Mouse (Mus musculus): ENCODE results near the gene Pdlim4. TPM values are rescaled to one million over a fixed set of nuclear protein-coding genes. Genes with fewer than 3 reads are reported as not detected.
"Not testable (repeated sequence)": the region's sequence is repeated elsewhere in the genome, so short reads cannot be mapped to it uniquely, and the experiment has no call there.

Pdlim4 gene
- total RNA-seq, 2 experiments from 2014 or later: not detected

DNA sequence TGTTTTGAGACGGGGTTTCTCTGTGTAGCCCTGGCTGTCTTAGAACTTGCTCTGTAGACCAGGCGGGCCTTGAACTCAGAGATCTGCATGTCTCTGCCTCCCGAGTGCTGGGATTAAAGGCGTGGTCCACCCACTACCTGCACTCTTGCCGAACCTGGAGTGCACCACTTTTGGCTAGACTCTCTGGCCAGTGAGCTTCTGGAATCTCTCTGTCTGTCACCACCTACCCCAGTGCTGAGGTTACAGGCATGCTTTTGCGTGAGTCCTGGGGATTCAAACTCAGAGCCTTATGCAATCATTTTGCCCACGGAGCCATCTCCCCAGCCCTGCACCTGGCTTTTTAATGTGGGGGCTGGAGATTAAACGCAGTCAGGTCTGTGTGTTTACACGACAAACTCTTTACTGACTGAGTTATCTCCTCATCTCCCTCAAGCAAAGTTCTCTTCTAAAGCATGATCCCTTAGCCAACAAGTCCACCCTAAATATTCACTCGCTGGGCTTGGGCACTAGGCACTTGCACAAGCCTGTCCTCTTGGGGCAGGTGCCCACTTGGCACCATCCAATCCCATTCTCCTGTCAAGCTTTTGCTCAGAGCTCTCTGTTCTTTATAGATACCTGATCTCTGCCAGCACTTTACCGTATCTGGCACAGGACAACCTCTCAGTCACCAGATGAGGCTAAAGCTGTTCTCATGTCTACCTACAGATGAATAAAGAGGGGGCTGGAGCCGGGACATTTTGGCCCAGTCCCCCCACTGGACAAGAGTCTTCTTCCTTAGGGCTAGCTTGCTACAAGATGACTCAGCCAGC lies 3.5 kb downstream of the Pdlim4 start:
- no peak for ATAC-seq (replicated peaks; ENCODE audit: low FRiP score, low TSS enrichment, poor library complexity, severe bottlenecking)

DNA sequence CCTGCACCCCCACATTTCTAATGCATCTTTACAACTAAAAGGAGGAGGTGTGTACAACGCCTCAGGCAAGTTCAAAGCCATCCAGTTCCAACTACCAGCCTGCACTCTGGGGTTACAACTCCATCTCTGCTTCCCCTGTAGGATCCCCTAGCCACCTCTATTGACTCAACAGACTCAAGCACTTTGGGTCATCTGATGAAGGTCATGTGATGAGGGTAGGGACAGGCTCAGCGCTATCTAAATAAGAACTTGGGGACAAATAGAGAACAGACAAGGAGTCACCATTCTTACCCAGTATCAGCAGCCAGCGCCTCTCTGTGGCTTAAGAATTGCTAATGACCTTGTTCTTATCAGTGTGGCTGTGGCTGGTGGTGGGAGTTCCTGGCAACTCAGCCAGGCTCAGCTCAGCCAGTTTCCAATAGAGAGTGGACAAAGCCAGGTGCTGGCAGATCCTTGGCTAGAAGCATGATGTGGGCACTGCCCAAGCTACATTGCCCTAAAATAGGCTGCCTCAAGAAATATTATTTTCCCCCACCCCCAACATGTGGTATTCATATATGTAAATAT lies 4.3 kb downstream of the Pdlim4 start:
- no peak for ATAC-seq (replicated peaks; ENCODE audit: low FRiP score, low TSS enrichment, poor library complexity, severe bottlenecking)

DNA sequence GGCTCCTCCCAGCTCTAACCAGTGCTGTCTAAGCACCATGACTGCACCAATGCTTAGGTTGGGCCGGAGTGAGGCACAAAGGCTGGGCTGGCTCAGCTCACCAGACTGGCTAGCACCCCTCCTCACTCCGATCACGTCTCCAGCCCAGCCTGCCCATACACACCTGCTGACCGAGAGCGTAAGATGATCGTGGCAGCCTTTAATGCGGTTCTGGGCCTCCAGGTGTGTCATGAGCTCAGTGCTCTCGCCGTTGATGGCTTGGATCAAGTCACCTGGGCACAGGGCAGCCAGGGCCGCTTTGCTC lies 5.4 kb downstream of the Pdlim4 start:
- ATAC-seq (replicated peaks; ENCODE audit: low FRiP score, low TSS enrichment, poor library complexity, severe bottlenecking): no peak

DNA sequence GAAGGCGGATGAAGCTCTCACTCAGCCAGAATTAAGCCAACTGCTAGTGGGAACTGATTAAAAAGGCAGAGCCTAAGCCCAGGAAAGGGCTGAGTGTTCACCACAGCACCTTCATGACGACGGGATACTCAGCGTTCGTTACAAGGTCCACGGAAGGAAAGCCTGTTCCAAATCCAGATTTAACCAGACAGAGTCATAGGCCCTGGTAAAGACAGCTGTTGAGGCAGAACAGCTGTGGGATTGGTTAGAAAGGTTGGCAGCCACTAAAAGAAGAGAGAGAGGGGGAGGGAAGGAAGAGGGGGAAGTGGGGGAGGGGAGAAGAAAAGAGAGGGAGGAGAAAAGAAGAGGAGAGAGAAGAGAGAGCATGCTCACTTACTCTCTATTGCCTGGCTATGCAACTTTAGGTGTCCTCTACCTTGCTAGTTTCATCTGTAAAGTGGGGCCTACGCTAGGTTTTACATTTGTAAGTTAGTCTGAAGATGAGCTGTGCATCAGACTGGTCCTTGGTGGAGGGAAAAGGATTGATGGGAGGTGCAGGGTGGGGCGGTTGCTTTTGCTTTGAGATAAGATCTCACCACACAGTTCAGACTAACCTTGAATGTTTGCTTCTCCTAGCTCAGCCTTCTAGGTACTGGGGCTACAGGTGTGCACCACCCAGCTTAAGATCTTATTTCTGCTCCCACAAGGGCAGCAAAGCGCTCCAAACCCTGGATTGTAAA lies 5.9 kb downstream of the Pdlim4 start:
- no peak for ATAC-seq (replicated peaks; ENCODE audit: low FRiP score, low TSS enrichment, poor library complexity, severe bottlenecking)

DNA sequence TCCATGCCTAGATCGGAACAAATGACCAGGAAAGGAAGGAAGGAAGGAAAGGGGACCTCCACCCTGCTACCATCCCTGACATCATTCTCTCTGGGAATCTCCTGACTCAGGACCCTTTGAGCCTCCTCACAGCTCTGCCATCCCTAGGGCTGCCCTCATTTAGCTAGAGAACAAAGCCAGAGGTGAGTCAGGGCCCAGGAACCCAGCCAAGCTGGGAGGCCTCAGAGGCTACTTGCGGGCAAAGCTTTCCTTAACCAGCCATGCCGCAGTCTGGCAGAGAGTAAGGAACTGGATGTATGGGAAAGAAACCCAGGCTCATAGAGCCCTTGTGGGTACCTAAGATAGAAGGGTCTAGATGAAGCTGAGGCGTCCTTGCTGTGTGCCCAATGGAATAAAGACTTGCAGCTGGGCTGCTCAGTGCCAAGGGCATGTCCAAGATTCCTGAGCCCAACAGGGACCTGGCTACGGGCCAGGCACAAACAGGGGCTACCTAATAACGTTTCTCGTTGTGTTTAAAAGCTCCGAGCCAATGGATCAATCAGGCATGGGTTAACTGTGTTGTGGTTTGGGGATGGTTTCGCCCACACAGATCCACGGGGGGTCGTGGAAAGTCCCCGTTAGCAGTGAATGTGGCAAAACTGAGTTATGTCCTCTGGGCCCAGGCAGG lies 6.6 kb downstream of the Pdlim4 start:
- no peak for ATAC-seq (replicated peaks; ENCODE audit: low FRiP score, low TSS enrichment, poor library complexity, severe bottlenecking)

DNA sequence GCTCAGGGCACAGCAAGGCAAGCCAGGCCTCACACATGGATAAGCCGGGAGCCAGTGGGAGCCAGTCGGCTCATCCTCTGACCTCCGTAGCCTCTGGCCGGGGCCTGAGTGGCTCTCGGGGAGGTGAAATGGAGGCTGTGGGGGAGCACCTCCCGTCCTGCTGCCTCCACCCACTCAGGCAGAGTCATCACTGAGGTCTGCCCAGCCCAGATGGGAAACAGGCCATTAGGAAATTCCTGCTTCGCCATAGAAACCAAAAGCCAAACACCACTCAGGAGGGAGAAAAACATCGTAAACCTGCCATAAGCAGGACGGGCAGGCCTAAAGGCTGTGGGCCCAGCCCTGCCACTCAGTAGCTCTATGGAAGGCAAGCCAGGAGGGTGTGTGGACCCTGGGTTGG lies 8.5 kb downstream of the Pdlim4 start:
- ATAC-seq (replicated peaks; ENCODE audit: low FRiP score, low TSS enrichment, poor library complexity, severe bottlenecking): no peak

DNA sequence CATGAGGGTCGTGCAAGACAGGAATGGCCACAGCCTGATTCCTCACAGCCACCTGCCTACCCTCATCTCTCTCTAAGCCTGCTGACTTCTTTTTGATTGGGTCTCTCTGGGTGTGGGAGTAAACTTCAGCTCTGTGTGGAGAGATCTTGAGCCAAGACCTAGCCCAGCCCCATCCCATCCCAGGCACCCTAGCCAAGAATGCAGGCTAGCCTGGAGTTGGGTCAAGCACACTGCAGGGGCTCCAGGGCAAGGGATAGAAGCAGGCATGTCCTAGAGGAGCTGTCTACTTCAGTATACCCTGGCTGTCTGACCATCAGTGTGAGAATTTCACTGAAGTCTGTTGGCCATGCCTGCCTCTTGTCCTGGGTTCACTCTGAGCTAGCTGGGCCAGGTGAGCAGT lies 9.3 kb downstream of the Pdlim4 start:
- ATAC-seq (replicated peaks; ENCODE audit: low FRiP score, low TSS enrichment, poor library complexity, severe bottlenecking): no peak

DNA sequence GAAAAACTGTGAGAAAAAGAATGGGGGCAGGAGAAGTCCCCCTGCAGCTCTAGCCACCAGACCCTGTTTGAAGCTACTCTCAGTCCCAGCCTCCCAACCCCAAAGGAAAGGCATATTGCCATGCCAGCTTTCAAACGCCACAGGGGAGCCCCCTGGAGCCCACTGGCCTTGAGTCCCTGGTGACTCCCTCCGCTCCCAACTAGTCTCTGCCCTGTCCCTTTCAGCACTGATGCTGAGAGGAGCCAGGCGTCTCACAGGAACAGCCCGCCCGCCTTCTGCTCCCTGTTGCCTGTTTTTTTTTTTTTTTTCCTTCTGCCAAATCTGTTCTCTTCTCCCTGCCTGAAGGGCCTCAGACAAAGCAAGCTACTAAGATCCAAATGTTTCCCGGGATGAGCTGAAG lies 10.2 kb downstream of the Pdlim4 start:
- ATAC-seq (replicated peaks; ENCODE audit: low FRiP score, low TSS enrichment, poor library complexity, severe bottlenecking): no peak

DNA sequence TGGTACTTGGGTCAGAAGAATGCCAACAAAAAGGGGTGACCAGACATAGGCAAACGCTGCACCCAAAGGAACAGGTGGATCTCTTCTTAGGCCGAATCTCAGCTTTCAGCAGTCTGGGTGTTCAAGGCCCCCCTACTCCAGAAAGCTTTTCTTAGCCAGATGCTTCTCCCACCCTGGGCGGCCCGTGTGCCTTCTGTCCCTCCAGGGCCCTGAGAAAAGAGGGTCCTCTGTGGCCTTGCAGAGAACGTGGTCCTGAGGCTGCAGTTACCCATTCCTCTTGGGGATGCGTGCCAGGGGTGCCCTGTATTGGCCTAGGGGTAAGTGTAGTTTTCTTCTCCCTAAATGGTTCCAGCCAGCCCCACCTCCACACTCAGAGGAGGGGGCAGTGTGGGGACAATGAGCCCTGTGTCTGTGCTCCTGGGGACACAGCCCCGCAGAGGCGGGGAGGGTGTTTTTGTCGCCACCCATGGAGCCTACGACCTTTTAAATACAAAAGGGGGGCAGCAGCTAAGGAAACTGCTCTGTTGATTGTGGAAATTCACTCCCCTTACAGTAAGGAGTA lies 10.7 kb downstream of the Pdlim4 start:
- no peak for ATAC-seq (replicated peaks; ENCODE audit: low FRiP score, low TSS enrichment, poor library complexity, severe bottlenecking)

DNA sequence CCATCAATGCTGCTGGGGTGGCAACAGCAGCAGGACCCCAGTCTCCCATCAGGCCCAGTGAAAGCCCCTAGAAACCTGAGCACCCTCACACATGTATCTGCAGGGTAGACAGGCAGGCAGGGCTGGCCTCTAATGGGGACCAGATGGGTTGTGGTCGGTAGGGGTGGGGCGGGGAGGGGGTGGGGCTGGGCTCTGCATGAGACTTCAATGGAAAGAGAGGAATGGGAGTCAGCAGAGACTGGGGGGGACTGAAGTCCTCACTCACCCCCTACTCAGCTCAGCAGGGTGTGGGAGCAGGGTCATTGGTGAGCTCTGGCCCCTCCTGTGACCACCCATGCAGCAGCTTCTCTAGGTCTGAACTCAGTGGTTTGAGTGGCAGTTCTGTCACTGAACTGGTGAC lies 11.4 kb downstream of the Pdlim4 start:
- ATAC-seq (replicated peaks; ENCODE audit: low FRiP score, low TSS enrichment, poor library complexity, severe bottlenecking): no peak

DNA sequence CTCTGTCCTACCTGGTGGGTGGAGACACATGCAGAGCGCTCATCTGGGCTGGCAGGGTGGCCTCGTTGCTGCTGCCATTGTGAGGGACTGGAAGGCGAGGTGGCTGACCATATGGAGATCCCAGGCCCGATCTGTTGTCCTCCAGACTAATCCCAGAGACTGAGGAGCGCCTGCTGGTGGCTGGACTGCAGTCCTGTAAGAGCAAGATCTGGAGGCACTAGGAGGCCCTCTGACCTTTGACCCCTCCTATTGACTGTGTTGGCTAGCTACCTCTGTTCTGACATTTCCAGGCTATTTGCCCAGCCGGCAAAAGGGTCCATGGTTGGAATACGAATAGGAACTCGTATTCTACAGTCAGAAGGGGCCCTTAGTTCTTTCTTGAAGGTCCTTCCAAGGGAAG lies 12.7 kb downstream of the Pdlim4 start:
- no peak for ATAC-seq (replicated peaks; ENCODE audit: low FRiP score, low TSS enrichment, poor library complexity, severe bottlenecking)

DNA sequence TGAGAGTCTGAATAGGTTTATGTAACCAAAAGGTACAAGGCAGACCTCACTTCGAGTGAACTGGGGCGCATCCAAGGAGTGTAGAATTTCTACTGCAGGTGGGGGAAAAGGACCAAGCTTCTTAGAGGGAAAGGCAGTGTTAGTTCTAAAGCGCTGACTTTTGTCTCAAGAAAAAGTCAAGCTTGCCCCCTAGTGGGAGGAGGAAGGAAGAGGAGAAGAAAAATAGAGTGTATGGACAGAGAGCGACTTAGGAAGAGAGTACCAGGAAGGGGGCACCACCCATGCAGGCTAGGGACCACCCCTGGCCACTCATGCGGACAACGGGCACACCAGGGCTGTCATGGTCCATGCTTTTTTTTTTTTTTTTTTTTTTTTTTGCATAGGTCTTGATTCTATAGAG lies 14.6 kb downstream of the Pdlim4 start:
- ATAC-seq (replicated peaks; ENCODE audit: low FRiP score, low TSS enrichment, poor library complexity, severe bottlenecking): peak; percentile 57; the same call in 1 of the 2 replicates

DNA sequence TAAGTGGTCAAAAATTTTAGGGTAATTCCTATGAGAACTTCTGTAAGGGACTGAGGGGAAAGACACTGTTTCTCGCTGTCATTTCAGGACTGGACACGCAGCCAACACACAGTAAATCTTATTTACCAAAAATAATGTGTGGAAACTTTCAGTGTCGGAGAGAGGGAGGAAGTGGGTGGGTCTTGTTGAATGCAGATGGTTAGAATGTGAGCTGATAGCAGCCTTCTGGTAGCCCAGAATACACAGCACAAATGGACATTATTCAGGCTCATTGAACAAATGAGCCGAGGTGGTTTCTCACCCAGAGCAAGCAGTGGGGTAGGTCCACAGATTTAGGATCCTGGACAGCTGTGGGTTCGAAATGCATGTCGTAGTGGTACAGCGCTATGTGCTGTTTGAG lies 15.7 kb downstream of the Pdlim4 start:
- ATAC-seq (replicated peaks; ENCODE audit: low FRiP score, low TSS enrichment, poor library complexity, severe bottlenecking): peak; percentile 59

DNA sequence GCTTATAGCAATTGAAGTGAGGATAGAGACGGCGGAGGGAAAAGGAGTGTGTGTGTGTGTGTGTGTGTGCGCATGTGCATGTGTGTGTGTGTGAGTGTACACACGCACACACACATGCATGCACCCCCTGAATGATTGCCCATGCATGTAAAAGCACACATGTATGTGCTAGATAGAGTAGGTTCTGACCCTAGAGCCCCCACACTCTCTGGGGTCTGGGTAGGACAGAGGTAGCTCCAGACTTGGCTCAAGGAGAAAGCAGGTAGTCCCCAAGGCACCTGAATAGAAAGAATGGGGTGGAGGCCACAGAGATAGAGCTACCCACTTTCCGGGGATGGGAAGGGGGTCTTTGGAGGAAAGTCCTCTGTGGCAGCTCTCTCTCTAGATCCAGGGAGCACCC lies 16.7 kb downstream of the Pdlim4 start:
- no peak for ATAC-seq (replicated peaks; ENCODE audit: low FRiP score, low TSS enrichment, poor library complexity, severe bottlenecking)

DNA sequence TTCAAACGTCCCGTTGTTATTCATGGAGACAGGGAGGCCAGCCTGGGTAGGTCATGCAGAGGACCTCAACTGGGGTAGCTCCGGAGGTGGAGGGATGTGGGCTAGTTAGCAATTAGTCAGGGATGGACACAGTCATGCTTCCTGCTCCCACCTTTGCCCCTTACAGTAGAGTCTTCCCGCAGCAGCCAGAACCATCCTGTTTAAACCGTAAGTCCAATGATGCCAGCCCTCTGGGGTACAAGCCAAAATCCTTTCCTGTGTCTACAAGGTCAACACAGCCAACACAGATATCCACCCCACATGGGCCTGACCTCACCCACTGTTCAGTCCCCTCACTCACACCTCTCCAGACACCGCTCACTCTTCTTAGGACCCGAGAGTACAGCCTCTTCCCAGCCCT lies 17.7 kb downstream of the Pdlim4 start:
- ATAC-seq (replicated peaks; ENCODE audit: low FRiP score, low TSS enrichment, poor library complexity, severe bottlenecking): no peak

DNA sequence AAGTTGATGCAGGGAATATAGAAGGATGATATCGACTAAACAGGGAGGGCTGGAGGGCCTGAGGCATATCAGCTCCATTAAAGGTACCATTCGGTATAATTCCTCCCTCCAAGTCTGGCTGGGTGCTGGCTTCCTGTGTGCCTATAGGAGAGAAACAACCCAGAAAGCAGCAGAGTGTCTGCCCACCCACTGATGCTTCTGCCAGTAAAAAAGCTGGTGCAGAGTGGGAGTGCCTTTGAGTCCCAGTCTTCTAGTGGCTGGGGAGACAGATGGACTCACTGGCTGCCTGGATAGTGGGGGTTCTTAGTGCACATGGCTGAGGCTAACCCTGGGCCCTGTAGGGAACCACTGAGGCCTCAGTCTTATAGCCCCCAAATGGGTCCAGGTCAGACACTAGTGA lies 18.6 kb downstream of the Pdlim4 start:
- no peak for ATAC-seq (replicated peaks; ENCODE audit: low FRiP score, low TSS enrichment, poor library complexity, severe bottlenecking)

DNA sequence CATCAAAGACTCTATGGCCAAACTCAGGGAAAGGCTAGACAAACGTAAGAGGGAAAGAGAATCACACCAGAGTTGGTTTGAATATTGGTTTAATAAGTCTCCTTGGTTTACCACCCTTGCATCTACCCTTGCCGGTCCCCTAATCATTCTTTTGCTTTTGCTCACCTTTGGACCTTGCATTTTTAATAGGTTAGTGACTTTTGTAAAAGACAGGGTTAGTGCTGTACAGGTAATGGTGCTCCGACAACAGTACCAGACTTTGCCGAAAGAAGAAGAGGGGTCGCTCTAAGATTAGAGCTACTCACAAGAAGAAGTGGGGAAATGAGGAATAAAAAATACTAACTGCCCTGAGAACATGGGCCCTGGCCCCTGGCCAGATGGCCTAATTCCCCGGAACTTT lies 28.1 kb downstream of the Pdlim4 start:
- ATAC-seq (replicated peaks; ENCODE audit: low FRiP score, low TSS enrichment, poor library complexity, severe bottlenecking): no peak

DNA sequence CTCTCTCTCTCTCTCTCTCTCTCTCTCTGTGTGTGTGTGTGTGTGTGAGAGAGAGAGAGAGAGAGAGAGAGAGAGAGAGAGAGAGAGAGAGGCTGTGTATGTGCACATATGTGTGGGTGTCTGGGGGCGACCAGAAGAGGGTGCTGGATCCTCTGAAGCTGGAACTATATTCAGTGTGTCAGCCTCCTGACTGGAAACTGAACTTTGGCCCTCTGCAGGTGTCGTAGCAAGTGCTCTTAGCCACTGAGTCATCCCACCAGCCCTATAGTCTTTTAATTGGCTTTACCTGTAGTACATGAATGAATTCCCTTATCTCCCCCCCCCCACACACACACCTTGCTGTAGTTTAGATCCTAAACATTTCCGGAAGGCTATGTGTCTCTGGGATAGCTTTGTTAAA lies 35.9 kb downstream of the Pdlim4 start:
- not testable (repeated sequence) for ATAC-seq (replicated peaks; ENCODE audit: low FRiP score, low TSS enrichment, poor library complexity, severe bottlenecking)

DNA sequence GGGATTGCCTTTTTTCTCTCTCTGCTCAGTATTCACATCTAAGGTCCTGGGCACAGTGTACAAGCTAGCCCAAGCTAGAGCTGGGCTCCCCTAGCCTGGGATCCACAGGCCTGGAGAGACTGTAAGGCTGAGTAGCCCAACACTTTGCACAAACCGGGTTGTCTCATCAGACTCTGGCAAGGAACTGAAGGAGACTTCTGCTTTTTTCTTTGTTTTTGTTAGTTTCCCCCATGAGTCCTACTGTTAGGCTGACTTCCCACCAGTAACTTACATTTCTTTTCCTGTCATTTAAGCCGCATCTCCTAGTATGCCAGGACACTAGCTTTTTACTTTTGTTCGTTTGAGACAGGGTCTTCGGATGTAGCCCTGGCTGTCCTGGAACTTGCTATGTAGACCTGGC lies 39.8 kb downstream of the Pdlim4 start:
- ATAC-seq (replicated peaks; ENCODE audit: low FRiP score, low TSS enrichment, poor library complexity, severe bottlenecking): no peak

All from megakaryocyte-erythroid progenitor cell, adult 5-6 weeks (primary cell).